8 mouse cellular contexts compared by ENCODE assay signal in genomic region chr16:10447264-10447594, GRCm38 (mm10). TPM values are rescaled to one million over a fixed set of nuclear protein-coding genes. Genes with fewer than 3 reads are reported as not detected.
A peak's percentile ranks its signal among the peaks of the same experiment; 100 is the strongest.
DNase-seq lines count a peak whose midpoint lies in the region; ATAC-seq and TF ChIP-seq lines count a peak whose summit lies in the region.

TSS of gene Tvp23a (minus strand) at chr16:10447362.

- H3K9ac ChIP-seq in hindbrain, postnatal 0 days (replicated peaks; ENCODE audit: low read length) = peak within 1 kb of the TSS; percentile 61
- H3K9ac ChIP-seq in midbrain, embryonic 16.5 days (ENCODE audit: low read depth, low read length) = peak within 1 kb of the TSS; percentile 78

- no peak within 1 kb of the TSS for H3K27ac ChIP-seq in cortical plate, adult 2 months (ENCODE audit: insufficient read depth, low read length)
- H3K27ac ChIP-seq in hindbrain, postnatal 0 days = peak within 1 kb of the TSS; percentile 71
- peak within 1 kb of the TSS; percentile 85 for H3K27ac ChIP-seq in midbrain, embryonic 16.5 days (ENCODE audit: low read length)

- no peaks in the 10 kb centered on the region for H3K36me3 ChIP-seq in hindbrain, postnatal 0 days (ENCODE audit: insufficient read depth, low read length)
- H3K36me3 ChIP-seq in midbrain, embryonic 16.5 days (ENCODE audit: control insufficient read depth, insufficient read depth, low read length) = no peaks in the 10 kb centered on the region

- peaks cover 4% of the 10 kb centered on the region for H3K4me1 ChIP-seq in cortical plate, adult 2 months (ENCODE audit: control insufficient read depth, insufficient read depth, low read length)
- H3K4me1 ChIP-seq in hindbrain, postnatal 0 days (ENCODE audit: insufficient read depth, low read length) = peaks cover 19% of the 10 kb centered on the region
- peaks cover 39% of the 10 kb centered on the region for H3K4me1 ChIP-seq in midbrain, embryonic 16.5 days (ENCODE audit: control insufficient read depth, insufficient read depth, low read length)

- peak within 1 kb of the TSS; percentile 52 for H3K4me3 ChIP-seq in cortical plate, adult 2 months (ENCODE audit: insufficient read depth, low read length)
- H3K4me3 ChIP-seq in hindbrain, postnatal 0 days (ENCODE audit: low read length) = peak within 1 kb of the TSS; percentile 54
- H3K4me3 ChIP-seq in midbrain, embryonic 16.5 days (ENCODE audit: low read depth, low read length) = peak within 1 kb of the TSS; percentile 50

- intact Hi-C loops in left cerebral cortex, postnatal 4 days (cut with DNase I) = no loop called here

- peak; percentile 96 for ATAC-seq in hindbrain, postnatal 0 days
- peak; percentile 98 for ATAC-seq in midbrain, embryonic 16.5 days

- peak within 1 kb of the TSS; percentile 70 for H3K4me2 ChIP-seq in hindbrain, postnatal 0 days (ENCODE audit: low read depth, low read length)
- H3K4me2 ChIP-seq in midbrain, embryonic 16.5 days (ENCODE audit: low read length) = peak within 1 kb of the TSS; percentile 65

- DNase-seq in adrenal gland, adult 18-20 months (ENCODE audit: low spot score in 2 of 2) = peak; percentile 22 to 41
- peak; percentile 35 to 46 for DNase-seq in gastrocnemius, adult 8-10 months (ENCODE audit: low spot score in 2 of 2)
- peak; percentile 94 for DNase-seq in hindbrain, postnatal 0 days (ENCODE audit: low spot score)
- DNase-seq in left cerebral cortex, postnatal 4 days = peak; percentile 87
- DNase-seq in telencephalon, adult 2 months (ENCODE audit: low read depth, low spot score) = peak; percentile 87
- DNase-seq in spleen, postnatal 14 days (ENCODE audit: low spot score in 2 of 2) = no peak

- no peaks in the 10 kb centered on the region for H3K27me3 ChIP-seq in hindbrain, postnatal 0 days (ENCODE audit: insufficient read depth, low read length)
- H3K27me3 ChIP-seq in midbrain, embryonic 16.5 days (ENCODE audit: control insufficient read depth, insufficient read depth, low read depth, low read length) = no peaks in the 10 kb centered on the region

- TF ChIP-seq POLR2A in cortical plate, adult 2 months (IDR thresholded peaks at IDR 0.05; ENCODE audit: extremely low read depth, insufficient read depth, low read length) = peak; percentile 97

- 2% methylated on average over 12 of the region's 12 CpGs for WGBS in hindbrain, postnatal 0 days
- 1% methylated on average over 12 of the region's 12 CpGs for WGBS in midbrain, embryonic 16.5 days

- no peaks in the 10 kb centered on the region for H3K9me3 ChIP-seq in hindbrain, postnatal 0 days (ENCODE audit: low read length)
- no peaks in the 10 kb centered on the region for H3K9me3 ChIP-seq in midbrain, embryonic 16.5 days (replicated peaks; ENCODE audit: control insufficient read depth, low read length, poor library complexity, severe bottlenecking)

- no peak for TF ChIP-seq CTCF in cortical plate, adult 2 months (IDR thresholded peaks at IDR 0.05; ENCODE audit: extremely low read depth, insufficient read depth, low read length)
- no peak; the same call in 1 of the 2 replicates for TF ChIP-seq CTCF in hindbrain, postnatal 0 days (IDR thresholded peaks at IDR 0.05; ENCODE audit: low read depth)

RNA-seq across cellular contexts. Expression of gene Tvp23a, which starts in this region (rescaled TPM):
- total RNA-seq in adrenal gland, adult 18-20 months (2021) = 1 to 10 TPM; 1.1 to 3.0 TPM
- 30.5 and 31.1 TPM in 2 replicates for polyA plus RNA-seq in cortical plate, adult 2 months (2012; rRNA removed)
- under 1 TPM; 0.08 to 0.24 (median 0.14) TPM for total RNA-seq in gastrocnemius, adult 8-10 months (2022)
- 58.2 and 75.5 TPM in 2 replicates for total RNA-seq in hindbrain, postnatal 0 days (2014; rRNA removed)
- 36.9 and 38.5 TPM in 2 replicates for polyA plus RNA-seq in hindbrain, postnatal 0 days (2015; fragmentation: Nextera tagmentation; extraction: Ambion mirVana)
- 10 to 100 TPM; 54.3 to 55.2 TPM for total RNA-seq in left cerebral cortex, postnatal 4 days (2021)
- 54.2 and 54.7 TPM in 2 replicates for polyA plus RNA-seq in midbrain, embryonic 16.5 days (2015; fragmentation: Nextera tagmentation; extraction: Ambion mirVana)

Comparison
In these comparisons a context has a peak if more than half of its experiments do, and no peak if none do; other contexts are left out.
1. RNA of gene Tvp23a (total RNA-seq): 58.2 to 75.5 TPM in hindbrain, postnatal 0 days and 54.3 to 55.2 TPM in left cerebral cortex, postnatal 4 days; 1.1 to 3.0 TPM in adrenal gland, adult 18-20 months and 0.08 to 0.24 TPM in gastrocnemius, adult 8-10 months; every median in the first group is over 10 times any median in the second.
2. Peak in DNase-seq in gastrocnemius, adult 8-10 months; RNA of the gene not detected or under 1 TPM.
3. DNase-seq: peak in adrenal gland, adult 18-20 months (2 of 2), hindbrain, postnatal 0 days (single experiment), left cerebral cortex, postnatal 4 days (single experiment) and telencephalon, adult 2 months (single experiment); none in spleen, postnatal 14 days (0 of 2).
4. Peak in every context shown above with its lines, with median percentiles within 50 percentile points of each other: H3K4me3 ChIP-seq.